Mouse (Mus musculus) heart, embryonic 12.5 days (tissue): Measurements from ENCODE around the gene Ccl26. TPM values are rescaled to one million over a fixed set of nuclear protein-coding genes. Genes with fewer than 3 reads are reported as not detected.

Experiments
- ATAC-seq: fragments of 200-750 bp; cut with Nextera tagmentation; 2 replicates; pipeline ENCODE4 v1.8.0; 2017; ENCODE audit warnings: moderate TSS enrichment, moderate library complexity; ENCODE audit not compliant: insufficient number of reproducible peaks, low FRiP score
- H3K27ac ChIP-seq: fragments of 300-500 bp; sonication (generic); 2 replicates; pipeline ENCODE4 v1.5.1; 2016; ENCODE audit warnings: mild to moderate bottlenecking, moderate library complexity; ENCODE audit not compliant: poor library complexity, severe bottlenecking
- H3K27me3 ChIP-seq: fragments of 300-500 bp; sonication (generic); replicated peaks from 2 replicates; pipeline ENCODE4 v1.6.1; 2016; ENCODE audit warnings: mild to moderate bottlenecking, moderate library complexity
- H3K36me3 ChIP-seq: fragments of 300-500 bp; sonication (generic); 2 replicates; pipeline ENCODE4 v1.6.1; 2016; ENCODE audit warnings: mild to moderate bottlenecking, moderate library complexity
- H3K4me1 ChIP-seq: fragments of 300-500 bp; sonication (generic); replicated peaks from 2 replicates; pipeline ENCODE4 v1.6.1; 2016; ENCODE audit warnings: mild to moderate bottlenecking
- H3K4me2 ChIP-seq: fragments of 300-500 bp; sonication (generic); 2 replicates; pipeline ENCODE4 v1.6.1; 2016; ENCODE audit warnings: mild to moderate bottlenecking, moderate library complexity
- H3K4me3 ChIP-seq: fragments of 300-500 bp; sonication (generic); 2 replicates; pipeline ENCODE4 v1.5.1; 2016; ENCODE audit warnings: mild to moderate bottlenecking
- H3K9ac ChIP-seq: fragments of 300-500 bp; sonication (generic); 2 replicates; pipeline ENCODE4 v1.6.1; 2016; ENCODE audit warnings: mild to moderate bottlenecking, moderate library complexity
- H3K9me3 ChIP-seq: fragments of 300-500 bp; sonication (generic); replicated peaks from 2 replicates; pipeline ENCODE4 v1.6.1; 2016; ENCODE audit warnings: mild to moderate bottlenecking, moderate library complexity
- WGBS: fragments of 180-500 bp; shearing (Covaris S2); methylation state at CpG from one replicate; pipeline ENCODE4 v1.1.7; 2016; 5-methylcytosine and 5-hydroxymethylcytosine counted together
- polyA plus RNA-seq: library from polyadenylated mRNA; unstranded; fragments of >200 nt; fragmentation: Nextera tagmentation; extraction: Ambion mirVana; gene quantifications from 2 replicates; pipeline ENCODE4 v1.2.1, GENCODE M21; 2016

Gene Ccl26
- polyA plus RNA-seq, 1 experiment from 2014 or later: not detected

DNA sequence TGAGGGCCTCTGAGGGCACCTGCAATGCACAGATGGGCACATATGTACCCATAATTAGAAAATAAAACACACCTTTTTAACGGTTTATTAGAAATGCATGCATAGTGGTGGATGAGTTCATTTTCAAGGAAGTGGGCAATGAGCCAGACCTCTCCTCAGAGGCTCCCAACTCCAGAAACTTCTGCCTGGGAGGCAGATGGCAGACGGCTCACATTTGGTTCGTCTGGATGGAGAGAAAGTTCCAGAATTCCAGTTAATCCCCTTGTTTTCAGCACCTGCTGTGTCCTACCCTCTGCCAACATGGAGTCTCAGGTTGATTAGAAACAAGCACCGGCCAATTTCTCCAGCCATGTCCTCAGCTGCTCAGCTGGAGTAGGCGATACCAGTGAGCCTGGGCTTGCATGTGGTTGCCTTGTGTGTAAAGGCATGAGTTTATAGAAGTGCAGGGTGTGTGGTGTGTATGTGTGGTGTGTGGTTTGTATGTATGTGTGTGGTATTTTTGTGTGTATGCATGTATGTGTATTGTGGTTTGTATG, 46.0 kb downstream of the Ccl26 start:
- H3K4me2 ChIP-seq: no peak overlapping the region
- WGBS: 84% methylated on average over 5 of the region's 5 CpGs
- H3K9me3 ChIP-seq: peaks cover 14% of the 10 kb centered on the region
- H3K27ac ChIP-seq: no peak overlapping the region
- H3K27me3 ChIP-seq: no peaks in the 10 kb centered on the region
- H3K4me3 ChIP-seq: no peak overlapping the region
- peaks cover 17% of the 10 kb centered on the region for H3K36me3 ChIP-seq
- H3K4me1 ChIP-seq: peaks cover 12% of the 10 kb centered on the region
- no peak overlapping the region for H3K9ac ChIP-seq
- no peak for ATAC-seq

DNA sequence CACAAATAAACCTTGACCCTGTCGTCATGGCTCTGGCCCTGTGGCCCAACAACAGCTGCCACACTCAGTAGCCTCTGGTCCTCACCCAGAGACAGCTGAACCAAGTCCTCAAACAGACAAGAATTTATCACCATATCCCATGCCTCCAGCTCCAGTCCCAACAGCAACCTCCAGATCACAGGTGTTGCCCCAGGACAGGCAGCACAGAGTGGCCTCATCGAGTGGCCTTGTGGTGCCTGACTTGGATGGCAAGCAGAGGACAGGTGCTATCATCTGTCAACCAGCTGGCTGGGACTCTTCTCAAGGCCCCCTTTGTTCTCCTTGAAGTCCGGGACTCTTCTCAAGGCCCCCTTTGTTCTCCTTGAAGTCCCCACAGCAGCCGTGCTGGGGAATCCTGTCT, 50.2 kb downstream of the Ccl26 start:
- H3K9me3 ChIP-seq: peaks cover 14% of the 10 kb centered on the region
- ATAC-seq: no peak
- no peak overlapping the region for H3K27ac ChIP-seq
- H3K4me3 ChIP-seq: no peak overlapping the region
- no peak overlapping the region for H3K4me2 ChIP-seq
- H3K4me1 ChIP-seq: no peaks in the 10 kb centered on the region
- no peak overlapping the region for H3K9ac ChIP-seq
- 60% methylated on average over 4 of the region's 4 CpGs for WGBS
- no peaks in the 10 kb centered on the region for H3K27me3 ChIP-seq
- peaks cover 17% of the 10 kb centered on the region for H3K36me3 ChIP-seq

DNA sequence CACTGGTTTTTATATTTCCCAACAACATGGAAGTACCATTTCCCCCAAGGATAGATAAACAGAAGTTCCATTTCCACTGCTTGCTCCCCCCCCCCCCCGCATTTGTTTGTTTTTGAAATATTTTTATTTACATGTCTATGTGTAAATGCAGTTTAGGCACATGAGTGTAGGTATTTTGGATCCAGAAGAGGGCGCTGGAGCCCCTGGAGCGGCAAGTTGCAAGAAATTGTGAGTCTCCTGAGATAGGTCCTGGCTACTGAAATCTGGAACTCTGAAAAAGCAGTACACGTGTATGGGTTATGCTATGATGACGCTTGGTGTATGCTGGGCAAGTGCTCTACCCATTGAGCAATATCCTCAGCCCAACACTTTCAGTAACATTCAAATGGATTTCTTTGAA, 52.3 kb downstream of the Ccl26 start:
- Histone ChIP-seq H3K36me3 (peaks cover 7% of the 10 kb centered on the region), H3K27ac (no peak overlapping the region), H3K27me3 (no peaks in the 10 kb centered on the region), H3K9ac (no peak overlapping the region), H3K9me3 (peaks cover 9% of the 10 kb centered on the region), H3K4me3 (no peak overlapping the region), H3K4me1 (no peaks in the 10 kb centered on the region), H3K4me2 (no peak overlapping the region)
- ATAC-seq: no peak
- WGBS: 49% methylated on average over 5 of the region's 5 CpGs

Other genes starting within 250 kb of the Ccl26 start
- 0.22 TPM in 1 of 2 replicates, not detected in the other for gene Fkbp6, start 213.5 kb downstream of the Ccl26 start, polyA plus RNA-seq
- not detected in 2 replicates for gene Trim50, start 210.3 kb downstream of the Ccl26 start, polyA plus RNA-seq
- gene Nsun5, start 193.6 kb downstream of the Ccl26 start, polyA plus RNA-seq: 17.4 and 18.1 TPM in 2 replicates
- gene Pom121, start 169.0 kb downstream of the Ccl26 start, polyA plus RNA-seq: 14.7 and 16.5 TPM in 2 replicates
- 44.8 and 45.0 TPM in 2 replicates for gene Hip1, start 18.4 kb downstream of the Ccl26 start, polyA plus RNA-seq
- gene Ccl24, start 9.5 kb upstream of the Ccl26 start, polyA plus RNA-seq: 0.56 and 0.73 TPM in 2 replicates
- 39.2 and 45.6 TPM in 2 replicates for gene Rhbdd2, start 69.0 kb upstream of the Ccl26 start, polyA plus RNA-seq
- gene Por, start 106.5 kb upstream of the Ccl26 start, polyA plus RNA-seq: 50.6 and 54.0 TPM in 2 replicates
- 34.5 and 35.8 TPM in 2 replicates for gene Tmem120a, start 180.9 kb upstream of the Ccl26 start, polyA plus RNA-seq
- gene Styxl1, start 214.8 kb upstream of the Ccl26 start, polyA plus RNA-seq: not detected in 2 replicates
- gene Mdh2, start 214.9 kb upstream of the Ccl26 start, polyA plus RNA-seq: 950 TPM in 2 replicates
- 0.22 TPM in 1 of 2 replicates, not detected in the other for gene Srrm3, start 243.3 kb upstream of the Ccl26 start, polyA plus RNA-seq